Mouse (Mus musculus) left cerebral cortex, adult 18-20 months (tissue): Measurements from ENCODE around the gene Lrrtm4. TPM values are rescaled to one million over a fixed set of nuclear protein-coding genes. Genes with fewer than 3 reads are reported as not detected.

ENCODE experiments used
- DNase-seq, 2 experiments: peaks; one replicate each; pipeline ENCODE4 v3.0.0; 2021 to 2022; ENCODE audit warnings: low spot score in 2 of 2, mixed read lengths in 1 of 2
- total RNA-seq, 2 experiments: library from RNA; stranded (reverse); gene quantifications; 2 replicates each; pipeline ENCODE4 v1.2.3; 2021

Lrrtm4 gene
- total RNA-seq, 2 experiments from 2014 or later: 54.1 to 57.5 TPM

DNA sequence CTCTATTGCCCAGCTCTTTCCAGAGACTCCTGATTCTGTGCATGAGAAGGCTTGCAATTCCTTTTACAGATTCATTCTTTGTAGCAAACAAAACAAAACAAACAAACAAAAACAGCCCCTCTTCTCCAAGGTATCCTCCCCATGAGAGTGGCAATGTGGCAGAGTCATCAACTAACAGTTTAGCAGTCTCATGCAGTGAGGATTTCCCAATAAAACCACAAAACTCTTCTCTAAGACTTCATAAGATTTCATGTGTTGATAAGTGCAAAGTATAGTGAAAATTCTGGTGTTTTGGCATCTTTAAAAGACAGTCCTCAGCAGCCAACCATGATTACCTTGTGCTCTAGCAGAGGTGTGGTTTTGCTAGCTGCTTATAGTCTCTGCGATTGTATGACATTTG is 284.9 kb downstream of the Lrrtm4 start:
- no peak for DNase-seq

DNA sequence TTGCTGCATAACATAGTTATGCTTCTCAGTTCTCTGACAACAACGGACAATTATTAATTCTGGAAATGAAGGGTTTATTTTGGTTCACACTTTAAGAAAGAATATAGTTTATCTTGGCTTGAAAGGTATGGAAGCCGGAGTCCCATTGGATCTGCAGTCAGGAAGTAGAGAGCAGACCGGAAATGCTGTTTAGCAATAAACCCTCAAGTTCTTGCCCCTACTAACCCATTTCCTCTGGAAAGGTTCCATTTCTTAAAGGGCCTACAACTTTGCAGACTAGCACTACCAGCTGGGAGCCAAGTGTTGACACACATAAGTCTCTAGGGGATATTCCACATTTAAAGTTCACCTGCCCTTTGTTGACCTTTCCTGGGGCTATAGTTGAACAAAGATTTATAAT is 309.7 kb downstream of the Lrrtm4 start:
- no peak for DNase-seq

DNA sequence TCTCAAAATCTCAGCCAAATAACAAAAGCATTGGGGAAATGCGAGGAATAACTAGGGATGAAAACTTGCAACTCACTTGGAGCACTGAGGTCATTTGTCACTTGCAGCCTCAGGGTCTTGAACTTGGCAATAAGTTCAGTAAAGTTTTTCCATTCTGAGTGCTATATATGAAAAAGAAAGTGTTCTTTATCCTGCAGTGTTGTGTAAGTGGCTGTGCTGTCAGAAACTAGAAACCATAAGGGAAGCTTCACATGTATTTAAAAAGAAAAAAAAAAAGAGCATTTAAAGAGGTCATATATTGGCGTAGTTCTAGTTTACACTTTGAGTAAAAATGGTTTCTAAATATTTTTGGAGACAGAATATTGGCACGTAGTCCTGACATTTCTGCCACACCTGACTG is 313.1 kb downstream of the Lrrtm4 start:
- DNase-seq: no peak

DNA sequence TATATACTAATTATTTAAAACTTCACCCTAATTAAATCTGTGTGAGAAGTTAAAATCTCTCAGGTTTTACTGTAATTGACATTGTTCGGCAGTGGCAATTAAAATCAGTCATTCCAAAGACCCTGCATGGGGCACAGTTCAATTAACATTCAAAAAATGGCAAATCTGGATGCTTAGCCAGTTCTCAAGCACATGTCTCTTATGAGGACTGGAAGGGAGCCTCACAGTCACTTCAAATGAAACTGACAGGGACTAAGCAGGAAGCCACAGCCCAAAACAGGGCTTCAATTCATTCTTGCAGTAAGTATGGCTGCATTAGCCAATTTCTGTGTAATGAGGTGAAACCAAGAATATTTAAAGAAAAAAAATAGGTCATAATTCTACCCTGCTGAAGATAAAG is 333.6 kb downstream of the Lrrtm4 start:
- DNase-seq: no peak

DNA sequence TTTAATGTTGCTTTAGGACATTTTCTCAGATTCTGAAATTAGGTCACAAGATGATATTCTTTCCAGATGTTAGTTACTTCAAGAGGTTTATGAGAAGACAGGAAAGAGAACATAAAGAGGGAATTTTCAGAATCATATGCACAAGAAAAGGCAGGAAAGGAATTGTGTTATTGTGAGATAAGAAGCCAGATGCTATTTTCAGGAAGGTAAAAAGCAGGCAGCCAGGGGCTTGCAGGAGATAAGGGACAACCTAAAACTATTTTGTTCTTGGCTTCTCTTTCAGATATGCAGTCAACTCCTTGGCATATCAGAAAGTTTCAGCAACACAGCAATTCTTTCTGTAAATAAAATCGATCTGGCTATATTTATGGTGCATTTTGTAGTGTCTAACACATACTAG is 338.4 kb downstream of the Lrrtm4 start:
- no peak for DNase-seq

DNA sequence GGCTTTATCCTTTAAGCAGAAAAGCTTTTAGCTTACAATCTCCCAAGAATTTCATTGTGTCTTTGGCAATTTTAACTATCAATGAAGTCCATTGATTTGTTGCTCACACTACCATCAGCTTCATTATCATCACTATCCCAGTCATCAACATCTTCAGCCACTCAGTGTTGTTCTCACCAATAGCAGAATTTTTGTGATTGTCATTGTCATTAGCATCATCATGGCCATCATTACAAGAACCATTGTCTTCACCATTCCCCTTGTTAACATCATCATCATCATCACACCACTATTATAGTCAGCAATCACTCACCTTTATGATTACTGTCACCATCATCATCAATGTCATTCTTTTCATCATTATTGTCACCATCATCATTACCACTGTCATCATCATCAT is 344.9 kb downstream of the Lrrtm4 start:
- DNase-seq: no peak

DNA sequence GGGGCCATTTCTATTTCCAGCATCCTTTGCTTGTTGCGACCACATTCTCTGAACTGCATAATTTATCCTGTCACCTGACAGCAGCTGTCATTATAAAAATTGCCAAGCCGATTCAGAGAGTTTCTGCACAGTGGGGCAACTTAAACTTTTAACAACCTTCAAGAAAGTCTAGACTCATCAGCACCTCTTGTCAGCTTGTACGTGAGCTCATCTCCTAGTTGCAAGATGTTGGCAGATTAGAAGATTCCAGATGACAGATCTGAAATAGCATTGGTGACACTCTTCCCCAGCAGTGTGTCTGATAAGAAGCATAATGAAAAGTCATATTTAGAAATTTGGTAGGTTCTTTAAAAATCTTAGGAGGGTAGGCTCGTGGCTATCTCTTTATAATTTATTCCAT is 347.9 kb downstream of the Lrrtm4 start:
- DNase-seq: no peak

DNA sequence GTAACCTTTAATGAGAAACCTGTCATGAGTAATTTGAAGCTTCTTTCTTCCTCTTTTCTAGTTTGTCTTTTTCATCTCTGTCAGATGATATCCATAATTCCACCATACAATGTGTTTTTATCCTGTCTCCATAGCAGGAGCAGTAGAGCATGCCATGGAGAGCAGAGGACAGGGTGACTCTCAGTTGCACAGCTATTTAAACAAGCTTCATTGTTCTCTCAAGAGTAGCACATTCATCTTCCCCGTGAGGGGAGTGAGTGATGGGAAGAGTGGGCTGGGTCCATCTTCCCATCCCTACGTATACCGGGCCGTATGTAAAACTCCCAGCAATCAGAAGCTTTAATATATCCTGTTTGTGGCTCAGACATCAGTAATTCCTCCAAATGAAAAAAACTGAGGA is 370.9 kb downstream of the Lrrtm4 start:
- DNase-seq: no peak

DNA sequence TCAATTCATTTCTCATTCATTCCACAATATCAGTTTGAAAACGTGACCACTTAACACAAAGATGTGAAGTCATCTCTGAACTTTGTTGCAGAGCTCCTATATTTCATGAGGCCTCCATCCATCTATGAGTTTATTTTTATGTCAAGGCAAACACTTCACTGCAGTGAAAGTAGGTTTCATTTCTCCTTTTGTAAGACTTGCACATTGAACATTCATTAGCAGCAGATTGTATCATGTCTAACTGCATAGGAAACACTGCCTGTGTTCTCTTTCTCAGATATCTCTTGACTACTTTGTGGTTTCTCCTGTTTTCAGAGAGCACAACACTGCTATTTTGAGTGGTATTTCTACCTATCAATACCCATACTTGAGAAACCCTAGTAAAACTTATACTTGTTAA is 388.1 kb downstream of the Lrrtm4 start:
- DNase-seq: no peak

DNA sequence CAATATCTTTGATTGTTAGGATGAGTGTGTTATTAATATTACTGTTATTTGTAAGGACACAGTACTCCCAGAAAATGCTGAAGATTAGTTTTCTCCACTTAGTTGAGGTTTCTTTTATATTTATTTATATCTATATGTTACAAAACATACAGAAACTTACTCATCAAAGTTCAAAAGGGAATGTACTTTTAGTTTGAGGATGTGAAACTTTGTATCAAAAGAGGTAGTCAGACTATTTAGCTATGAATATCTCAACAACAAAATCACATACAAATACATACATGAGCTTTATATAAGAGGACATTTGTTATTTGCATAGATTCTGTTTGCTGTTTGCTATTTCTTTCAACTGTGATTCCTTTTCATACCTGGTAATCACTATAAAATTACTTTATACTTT is 421.5 kb downstream of the Lrrtm4 start:
- DNase-seq: no peak

DNA sequence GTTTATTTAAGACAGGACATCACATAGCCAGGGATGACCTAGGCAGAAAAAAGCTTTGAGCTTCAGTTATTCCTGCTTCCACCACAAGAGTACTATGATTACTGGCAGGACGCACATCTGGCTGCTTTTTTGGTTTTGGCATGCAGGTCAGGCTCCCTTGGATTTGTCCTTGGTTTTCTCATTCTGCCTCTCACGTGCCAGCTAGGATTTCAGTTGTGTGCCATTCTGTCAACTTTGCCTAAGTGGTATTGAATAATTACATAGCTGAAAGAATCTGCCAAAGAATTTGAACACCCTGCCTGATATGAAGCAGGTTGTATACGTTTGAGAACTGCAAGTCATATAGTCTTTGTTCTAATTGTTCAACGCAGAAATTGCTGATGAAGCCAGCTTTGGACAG is 451.9 kb downstream of the Lrrtm4 start:
- no peak for DNase-seq

DNA sequence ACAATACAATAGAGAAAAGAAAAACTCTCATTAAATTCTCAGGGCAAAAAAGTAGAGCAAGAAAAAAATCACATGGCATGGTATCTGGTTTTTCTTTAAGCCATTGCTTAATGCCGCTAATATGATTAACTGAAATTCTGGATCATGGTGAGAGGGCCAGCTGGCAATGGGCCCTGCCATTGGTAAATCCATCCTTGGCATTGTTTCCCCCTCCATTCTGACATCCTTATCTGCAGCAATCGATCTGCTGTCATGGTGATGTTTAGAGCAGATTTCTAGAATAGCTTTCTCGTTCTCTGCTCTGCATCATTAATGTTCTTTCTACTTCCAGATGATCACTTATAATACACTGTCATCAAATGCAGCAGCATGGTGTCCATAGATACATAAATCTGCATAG is 457.5 kb downstream of the Lrrtm4 start:
- no peak for DNase-seq

DNA sequence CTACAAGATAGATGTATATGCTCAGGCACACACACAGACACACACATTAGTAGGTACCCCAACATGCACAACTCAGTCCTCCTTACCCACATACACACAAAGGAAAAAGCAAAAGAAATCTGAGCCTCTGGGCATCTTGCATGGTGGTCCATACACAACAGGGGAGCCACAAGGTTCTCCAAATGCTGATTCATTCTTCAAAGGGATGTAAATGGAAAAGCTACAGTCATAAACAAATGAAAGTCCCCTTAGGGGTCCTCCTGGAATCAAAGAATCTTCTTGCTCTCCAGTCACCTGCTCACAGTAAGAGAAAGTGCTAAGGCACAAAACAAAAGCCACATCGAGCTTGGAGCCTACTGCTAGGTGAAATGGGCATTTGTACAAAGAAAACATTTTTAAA is 526.3 kb downstream of the Lrrtm4 start:
- no peak for DNase-seq

DNA sequence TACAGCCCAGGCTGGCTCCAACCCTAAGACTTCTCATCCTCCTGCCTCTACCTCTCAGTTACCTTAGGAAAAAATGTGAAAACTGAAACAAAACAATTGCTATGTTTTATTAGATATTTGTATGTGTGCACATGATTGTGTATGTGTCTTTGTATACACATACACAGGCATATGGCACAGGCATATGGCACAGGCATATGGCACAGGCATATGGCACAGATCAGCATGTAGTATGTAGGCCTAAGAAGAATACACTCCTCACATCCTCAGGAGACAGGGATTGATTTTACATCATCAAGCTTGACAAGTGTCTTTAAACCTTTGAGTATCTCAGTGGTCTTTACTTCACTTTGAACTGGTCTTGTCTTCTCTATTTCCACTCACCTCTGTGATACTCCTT is 531.2 kb downstream of the Lrrtm4 start:
- DNase-seq: no peak

DNA sequence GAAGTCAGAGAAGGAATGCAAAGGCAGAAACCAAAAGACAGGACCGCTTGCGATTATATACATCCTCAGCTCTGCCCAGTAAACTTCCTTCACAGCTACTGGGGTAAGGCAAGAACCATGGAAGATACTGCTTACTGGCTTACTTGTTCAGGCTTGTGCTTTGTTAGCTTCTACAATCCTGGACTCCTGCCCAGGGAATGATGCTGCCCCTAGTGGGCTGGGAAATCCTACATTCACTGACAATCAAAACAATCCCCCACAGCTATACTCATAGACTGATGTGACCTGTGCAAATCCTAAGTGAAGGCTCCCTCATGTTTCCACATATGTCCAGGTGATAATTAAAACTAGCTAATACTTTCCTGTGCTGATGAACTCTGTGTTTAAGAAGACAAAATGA is 534.7 kb downstream of the Lrrtm4 start:
- DNase-seq: no peak

DNA sequence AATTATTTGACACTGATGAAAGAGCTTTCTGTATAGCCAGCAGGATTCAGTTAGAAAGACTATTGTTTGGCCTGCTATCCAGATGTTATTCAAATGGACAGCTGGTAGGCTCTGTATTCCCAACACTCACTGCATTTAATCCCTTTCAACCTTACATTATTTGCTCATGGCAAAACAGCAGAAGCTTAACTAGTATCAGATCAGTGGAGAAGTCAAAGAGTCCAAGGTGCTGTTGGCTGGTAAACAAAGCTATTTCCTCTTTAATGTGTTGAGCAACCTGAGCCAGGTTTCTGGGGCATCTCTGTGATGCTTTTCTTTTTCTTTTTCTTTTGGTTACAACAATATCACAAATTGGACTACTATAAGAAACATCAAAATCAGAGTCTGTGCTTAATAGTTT is 536.3 kb downstream of the Lrrtm4 start:
- DNase-seq: no peak

DNA sequence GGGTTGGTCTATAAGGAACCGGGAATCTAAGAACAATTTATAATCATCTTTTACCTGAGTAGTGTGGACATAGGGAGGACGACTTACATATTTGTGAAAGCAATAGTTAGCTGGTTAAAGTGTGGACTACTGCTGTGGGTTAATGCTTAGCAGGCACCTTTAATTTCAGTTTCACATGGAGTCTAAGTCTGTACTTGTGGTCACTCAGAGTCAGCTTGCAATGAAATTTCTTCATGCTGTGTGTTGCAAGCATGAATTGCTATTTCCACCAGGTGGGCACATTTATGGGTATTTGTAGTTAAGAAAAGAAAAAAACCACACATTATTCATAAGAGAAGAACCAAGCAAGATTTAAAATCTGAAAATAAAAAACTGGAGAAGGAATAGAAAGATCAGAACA is 558.5 kb downstream of the Lrrtm4 start:
- no peak for DNase-seq

DNA sequence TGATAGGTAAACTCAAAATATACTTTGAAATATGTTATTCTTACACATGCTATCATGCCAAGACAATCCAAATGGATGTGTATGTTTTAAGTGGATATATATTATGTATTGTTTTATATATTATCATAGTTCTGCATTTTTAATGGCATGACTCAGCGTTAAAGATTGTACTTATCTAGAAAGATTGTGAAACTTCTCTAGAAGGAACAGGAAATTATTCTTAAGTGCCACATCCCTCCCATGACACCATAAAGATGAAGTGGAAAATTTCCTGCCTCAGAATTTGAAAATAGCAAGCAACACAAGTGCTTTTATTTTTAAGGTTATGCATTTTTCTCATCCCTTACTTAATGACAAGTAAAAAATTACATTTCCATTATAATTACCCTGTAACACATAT is 563.5 kb downstream of the Lrrtm4 start:
- no peak for DNase-seq

DNA sequence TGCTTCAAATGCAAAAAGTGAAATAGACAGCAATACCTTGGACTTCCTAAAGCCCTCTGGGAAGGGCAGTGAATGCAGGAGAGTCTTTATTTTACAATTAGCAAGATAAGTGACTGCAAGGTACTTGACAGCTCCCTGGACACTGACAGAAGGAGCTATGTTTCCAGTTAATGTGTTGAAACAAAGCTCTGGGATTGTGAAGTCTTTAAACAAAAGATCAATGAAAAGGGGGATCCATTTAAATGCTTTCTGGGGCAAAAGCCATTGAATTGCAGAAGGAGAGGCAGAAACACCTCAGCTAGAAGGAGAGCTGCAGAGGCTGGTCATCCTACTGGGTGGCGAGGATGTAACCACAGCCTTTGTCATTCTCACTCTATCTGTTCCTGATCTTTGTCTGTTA is 571.1 kb downstream of the Lrrtm4 start:
- no peak for DNase-seq

DNA sequence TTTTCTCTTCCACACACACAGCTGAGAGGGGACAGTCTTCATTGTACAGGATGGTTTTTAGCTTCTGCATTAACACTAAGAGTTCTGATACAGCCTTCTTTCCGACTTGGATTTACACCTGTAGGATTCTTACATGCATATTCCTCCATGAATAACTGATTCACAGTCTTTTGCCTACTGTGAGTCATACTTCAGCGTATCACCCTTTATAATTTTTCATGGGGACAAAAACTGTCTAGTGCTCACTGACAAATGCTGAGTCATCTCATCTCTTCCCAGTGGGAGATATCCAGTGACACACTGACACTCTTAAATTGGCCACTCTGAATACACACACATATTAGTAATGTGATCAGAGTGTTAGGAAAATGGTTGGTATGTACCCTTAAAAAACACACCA is 600.8 kb downstream of the Lrrtm4 start:
- DNase-seq: no peak

DNA sequence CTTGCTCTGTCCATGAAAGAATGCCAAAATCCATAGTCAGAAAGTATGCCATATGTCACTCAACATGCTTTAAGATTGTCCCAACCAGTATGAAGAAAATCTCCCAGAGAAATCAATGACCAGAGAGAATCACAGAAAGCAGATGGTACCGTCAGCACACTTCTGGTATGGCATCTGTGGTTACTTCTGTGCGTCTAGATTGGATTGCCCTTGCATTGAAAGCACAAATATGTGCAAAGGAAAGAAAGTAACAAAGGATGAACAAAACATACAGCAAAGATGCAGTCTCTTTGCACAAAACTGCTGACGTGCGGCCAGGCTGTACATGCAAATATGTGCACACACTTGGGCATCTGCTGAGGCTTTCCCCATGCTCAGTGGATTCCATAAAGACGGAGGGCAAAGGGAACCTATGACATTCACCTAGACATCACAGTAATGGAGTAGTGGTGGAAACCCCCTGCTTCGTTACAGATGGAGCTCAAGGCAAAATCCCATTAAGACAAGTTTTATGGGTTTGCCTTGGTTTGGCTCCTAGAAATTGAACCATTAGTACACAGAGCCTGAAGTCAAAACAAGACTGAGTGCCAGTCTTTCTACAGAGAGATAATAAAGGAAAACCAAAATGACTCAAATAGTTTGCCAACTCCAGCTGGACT is 604.1 kb downstream of the Lrrtm4 start:
- DNase-seq: no peak

DNA sequence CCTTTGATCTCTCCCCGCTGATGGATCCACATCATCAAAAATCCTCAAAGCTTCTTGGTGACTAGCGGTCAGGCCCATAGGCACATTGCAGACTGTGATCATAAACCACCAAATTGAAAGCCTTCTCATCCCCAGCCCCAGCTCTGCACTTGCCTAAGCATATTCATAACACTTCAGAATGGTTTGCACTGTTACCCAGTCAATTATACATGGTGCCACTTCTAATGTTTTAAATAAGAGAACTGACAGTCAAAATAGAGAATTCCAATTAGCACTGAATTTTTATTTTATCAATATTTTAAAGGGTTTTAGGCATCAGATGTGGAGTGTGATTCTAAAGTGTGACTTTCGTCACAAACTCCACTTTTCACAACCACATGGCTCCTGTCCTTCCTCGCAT is 606.8 kb downstream of the Lrrtm4 start:
- no peak for DNase-seq

DNA sequence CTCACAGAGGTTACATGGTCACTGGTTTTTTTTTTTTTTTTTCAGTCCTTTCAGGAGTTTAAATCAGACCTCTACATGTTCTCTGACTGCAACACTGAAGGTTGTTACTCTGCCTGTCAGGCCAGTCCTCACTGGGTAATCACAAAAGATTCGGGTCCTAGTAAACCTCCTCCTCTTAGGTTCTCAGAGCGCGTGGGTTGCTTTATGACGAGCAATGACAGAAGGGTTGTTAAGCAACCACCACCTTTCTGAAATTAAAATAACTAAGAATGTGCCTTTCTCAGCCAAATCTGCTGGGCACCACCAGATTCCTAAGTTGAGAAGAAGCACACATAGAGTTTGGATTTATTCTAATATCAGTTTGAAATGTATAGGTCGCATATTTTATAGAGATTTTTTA is 644.1 kb downstream of the Lrrtm4 start:
- DNase-seq: peak in 1 of 2 experiments; percentile 2

DNA sequence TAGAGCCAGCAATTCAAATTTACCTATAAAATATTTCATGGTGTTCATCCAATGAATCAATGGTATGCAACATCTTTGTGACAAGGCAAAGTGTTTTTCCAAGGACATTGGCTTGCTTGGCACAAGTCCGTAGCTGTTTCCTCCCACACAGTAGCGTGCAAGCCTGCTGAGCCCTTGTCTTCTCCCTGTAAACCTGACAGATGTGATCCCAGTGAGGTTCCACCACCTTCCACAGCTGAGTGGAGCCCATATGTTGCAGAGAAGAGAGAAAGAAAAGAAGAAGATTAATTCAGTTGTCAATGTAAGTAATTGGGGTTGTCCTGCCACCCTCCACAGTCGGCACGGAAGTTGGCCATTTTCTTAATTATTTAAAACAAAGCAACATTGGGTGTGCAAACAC is 645.4 kb downstream of the Lrrtm4 start:
- peak in 1 of 2 experiments; percentile 7 for DNase-seq
